Mouse (Mus musculus) G1E (cell line): Measurements from ENCODE around the gene Atoh8. TPM values are rescaled to one million over a fixed set of nuclear protein-coding genes. Genes with fewer than 3 reads are reported as not detected.

Experiments
- ATAC-seq: 2 replicates; pipeline ENCODE4 v1.8.0; 2016; ENCODE audit warnings: mild to moderate bottlenecking; ENCODE audit not compliant: insufficient number of reproducible peaks, poor library complexity, low FRiP score, severe bottlenecking; ENCODE audit errors: extremely low read depth
- DNase-seq: peaks from one replicate; pipeline ENCODE4 v3.0.0; 2012; ENCODE audit warnings: low spot score
- H3K27me3 ChIP-seq: 2 replicates; pipeline ENCODE4 v1.6.1; 2012; ENCODE audit warnings: mild to moderate bottlenecking, low read length, inconsistent platforms; ENCODE audit not compliant: insufficient read depth
- H3K36me3 ChIP-seq: replicated peaks from 2 replicates; pipeline ENCODE3; 2012; ENCODE audit warnings: mild to moderate bottlenecking, inconsistent platforms
- H3K4me1 ChIP-seq: 2 replicates; pipeline ENCODE4 v1.6.1; 2012; ENCODE audit warnings: low read depth, low read length, inconsistent platforms, mixed read lengths; ENCODE audit not compliant: insufficient read depth
- H3K4me3 ChIP-seq: 2 replicates; pipeline ENCODE4 v1.5.1; 2012; ENCODE audit warnings: low read depth, mild to moderate bottlenecking, inconsistent platforms, low read length, moderate library complexity, mixed read lengths
- H3K9me3 ChIP-seq: replicated peaks from 2 replicates; pipeline ENCODE4 v1.6.1; 2012; ENCODE audit warnings: inconsistent platforms
- CTCF ChIP-seq: IDR thresholded peaks from 2 replicates; pipeline ENCODE4 v1.5.1; 2012; ENCODE audit warnings: low read depth, low read length, inconsistent platforms, mixed read lengths
- GATA1 ChIP-seq: IDR thresholded peaks from 2 replicates; pipeline ENCODE4 v1.6.1; 2012; ENCODE audit warnings: borderline replicate concordance, low read length, inconsistent platforms, mixed read lengths
- GATA2 ChIP-seq: IDR thresholded peaks from 2 replicates; pipeline ENCODE4 v1.6.1; 2012; ENCODE audit warnings: low read depth, low read length, inconsistent platforms, borderline replicate concordance
- POLR2AphosphoS5 ChIP-seq: IDR thresholded peaks from 2 replicates; pipeline ENCODE4 v1.6.1; 2012; ENCODE audit warnings: low read depth, low read length, inconsistent platforms; ENCODE audit not compliant: insufficient replicate concordance
- TAL1 ChIP-seq: conservative IDR thresholded peaks from 2 replicates; pipeline ENCODE4 v1.6.1; 2012; ENCODE audit warnings: low read depth, low read length, inconsistent platforms, mixed read lengths
- polyA plus RNA-seq: library from polyadenylated mRNA; stranded (reverse); fragments of >175 nt; gene quantifications from 2 replicates; pipeline ENCODE4 v1.2.3, GENCODE M21; 2012
- total RNA-seq, 2 experiments: library from RNA; stranded (forward) in 1 of 2; stranded (reverse) in 1 of 2; fragments of 200-1000 nt in 1 of 2; fragments of >200 nt in 1 of 2; fragmentation: Nextera tagmentation in 1 of 2; gene quantifications; 2 replicates each; pipeline ENCODE4 v1.2.3; 2014 to 2017

The Atoh8 gene
- total and polyA plus RNA-seq, 3 experiments: 0.03 TPM; not detected in 2

GRCm38 (mm10) chr6:72204858-72205257 lies 30.5 kb downstream of the Atoh8 start:
- Histone ChIP-seq H3K4me3 (no peak overlapping the region), H3K4me1 (no peaks in the 10 kb centered on the region), H3K36me3 (no peaks in the 10 kb centered on the region), H3K27me3 (peaks cover 69% of the 10 kb centered on the region), H3K9me3 (no peaks in the 10 kb centered on the region)
- TF ChIP-seq GATA1 (no peak), TAL1 (no peak), POLR2AphosphoS5 (no peak), CTCF (no peak), GATA2 (no peak)
- ATAC-seq (no peak), DNase-seq (no peak)

GRCm38 (mm10) chr6:72203279-72203678 lies 32.1 kb downstream of the Atoh8 start:
- TF ChIP-seq POLR2AphosphoS5 (no peak), GATA2 (no peak), GATA1 (no peak), TAL1 (no peak), CTCF (no peak)

GRCm38 (mm10) chr6:72202732-72203131 lies 32.6 kb downstream of the Atoh8 start:
- Histone ChIP-seq H3K9me3 (no peaks in the 10 kb centered on the region), H3K4me1 (no peaks in the 10 kb centered on the region), H3K27me3 (peaks cover 61% of the 10 kb centered on the region), H3K4me3 (no peak overlapping the region), H3K36me3 (no peaks in the 10 kb centered on the region)
- TF ChIP-seq POLR2AphosphoS5 (no peak), GATA1 (no peak), GATA2 (no peak), TAL1 (no peak), CTCF (no peak)
- DNase-seq: no peak
- ATAC-seq: no peak

More at GRCm38 (mm10) chr6:72203279-72203678, 32.1 kb downstream of the Atoh8 start:
- Histone ChIP-seq H3K4me1 (no peaks in the 10 kb centered on the region), H3K4me3 (no peak overlapping the region), H3K27me3 (peaks cover 67% of the 10 kb centered on the region), H3K36me3 (no peaks in the 10 kb centered on the region), H3K9me3 (no peaks in the 10 kb centered on the region)
- DNase-seq: no peak
- no peak for ATAC-seq

- TF ChIP-seq GATA1 (no peak), GATA2 (no peak), POLR2AphosphoS5 (no peak), TAL1 (no peak), CTCF (no peak)
- Histone ChIP-seq H3K4me1 (no peaks in the 10 kb centered on the region), H3K9me3 (no peaks in the 10 kb centered on the region), H3K4me3 (no peak overlapping the region), H3K27me3 (peaks cover 61% of the 10 kb centered on the region), H3K36me3 (no peaks in the 10 kb centered on the region)
- ATAC-seq (no peak), DNase-seq (no peak)
Observed at GRCm38 (mm10) chr6:72200595-72201256, 34.7 kb downstream of the Atoh8 start.

- Histone ChIP-seq H3K27me3 (peaks cover 39% of the 10 kb centered on the region), H3K36me3 (no peaks in the 10 kb centered on the region), H3K4me1 (no peaks in the 10 kb centered on the region), H3K4me3 (no peak overlapping the region), H3K9me3 (no peaks in the 10 kb centered on the region; the same call in 1 of the 2 replicates)
- DNase-seq (no peak), ATAC-seq (no peak)
- TF ChIP-seq GATA1 (no peak), GATA2 (no peak), POLR2AphosphoS5 (no peak), CTCF (no peak), TAL1 (no peak)
Observed at GRCm38 (mm10) chr6:72197515-72197914, 37.9 kb downstream of the Atoh8 start.

- H3K9me3 ChIP-seq: no peaks in the 10 kb centered on the region; the same call in 1 of the 2 replicates
- H3K4me1 ChIP-seq: no peaks in the 10 kb centered on the region
- DNase-seq: no peak
- TF ChIP-seq GATA2 (no peak), TAL1 (no peak), POLR2AphosphoS5 (no peak), CTCF (no peak), GATA1 (no peak)
- H3K36me3 ChIP-seq: no peaks in the 10 kb centered on the region
- no peak for ATAC-seq
- no peak overlapping the region for H3K4me3 ChIP-seq
- peaks cover 41% of the 10 kb centered on the region for H3K27me3 ChIP-seq
Observed at GRCm38 (mm10) chr6:72196660-72197059, 38.7 kb downstream of the Atoh8 start.

GRCm38 (mm10) chr6:72190577-72190976 lies 44.8 kb downstream of the Atoh8 start:
- H3K4me1 ChIP-seq: no peaks in the 10 kb centered on the region
- DNase-seq (no peak), ATAC-seq (no peak)
- no peak overlapping the region for H3K4me3 ChIP-seq
- no peaks in the 10 kb centered on the region; the same call in 1 of the 2 replicates for H3K9me3 ChIP-seq
- no peaks in the 10 kb centered on the region for H3K36me3 ChIP-seq
- peaks cover 40% of the 10 kb centered on the region for H3K27me3 ChIP-seq
- TF ChIP-seq GATA2: no peak
- TF ChIP-seq GATA1: no peak
- TF ChIP-seq CTCF: no peak
- no peak for TF ChIP-seq TAL1
- TF ChIP-seq POLR2AphosphoS5: no peak
